Mouse (Mus musculus): ENCODE data around the gene Rab34. TPM values are rescaled to one million over a fixed set of nuclear protein-coding genes. Genes with fewer than 3 reads are reported as not detected.

The Rab34 gene
- polyA plus RNA-seq (2015; fragmentation: Nextera tagmentation; extraction: Ambion mirVana) = 15.2 and 16.3 TPM in 2 replicates

- ATAC-seq (ENCODE audit: insufficient read depth) = peak; percentile 27
- Histone ChIP-seq H3K4me2 (peak within 1 kb of the TSS; percentile 65), H3K4me1 (replicated peaks) (peaks cover 32% of the 10 kb centered on the region), H3K27ac (replicated peaks) (peak within 1 kb of the TSS; percentile 73), H3K27me3 (peaks cover 73% of the 10 kb centered on the region), H3K9ac (peak within 1 kb of the TSS; percentile 49; the same call in 1 of the 2 replicates), H3K36me3 (replicated peaks) (no peaks in the 10 kb centered on the region), H3K4me3 (replicated peaks) (peak within 1 kb of the TSS; percentile 56), H3K9me3 (replicated peaks) (no peaks in the 10 kb centered on the region)
- under 1% methylated on average over 77 of the region's 80 CpGs for WGBS (ENCODE audit: insufficient replicate concordance)
Observed at GRCm38 (mm10) chr11:78188331-78189233, at the start of gene Rab34. TSS of gene Rab34 (plus strand) at chr11:78188430.

- no peak overlapping the region for H3K9ac ChIP-seq
- no peak overlapping the region for H3K4me2 ChIP-seq
- ATAC-seq (ENCODE audit: insufficient read depth) = no peak
- H3K27me3 ChIP-seq = no peaks in the 10 kb centered on the region
- peaks cover 46% of the 10 kb centered on the region for H3K4me1 ChIP-seq (replicated peaks)
- H3K9me3 ChIP-seq (replicated peaks) = no peaks in the 10 kb centered on the region
- H3K4me3 ChIP-seq (replicated peaks) = no peak overlapping the region
- 27% methylated on average over 5 of the region's 5 CpGs for WGBS (ENCODE audit: insufficient replicate concordance)
- H3K36me3 ChIP-seq (replicated peaks) = peaks cover 15% of the 10 kb centered on the region; the same call in 1 of the 2 replicates
- H3K27ac ChIP-seq (replicated peaks) = 0 out of 2 replicates have a peak overlapping the region, but pooled peaks have one; percentile 39
Observed at GRCm38 (mm10) chr11:78140665-78141064, 47.6 kb upstream of the Rab34 start.

DNA sequence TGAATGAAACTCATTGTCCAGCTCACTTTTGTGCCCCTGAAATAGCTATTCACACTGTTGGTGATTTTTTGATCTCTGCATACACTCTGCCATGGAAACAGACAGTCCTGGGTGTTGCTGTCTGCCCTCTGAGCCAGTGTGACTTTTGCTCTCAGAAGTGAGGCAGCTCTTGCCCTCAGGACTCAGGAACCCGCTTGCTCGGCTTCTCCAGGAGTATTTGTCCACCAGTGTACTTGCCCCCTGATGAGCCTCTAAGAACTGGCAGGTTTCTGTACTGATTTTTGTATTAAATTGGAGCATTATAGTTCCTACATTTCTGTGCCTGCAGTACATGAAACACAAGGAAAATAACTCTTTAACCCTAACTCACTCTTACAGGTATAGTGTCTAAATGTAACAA, 44.7 kb upstream of the Rab34 start:
- H3K4me3 ChIP-seq (replicated peaks) = no peak overlapping the region
- no peak overlapping the region for H3K9ac ChIP-seq
- peaks cover 25% of the 10 kb centered on the region for H3K4me1 ChIP-seq (replicated peaks)
- H3K9me3 ChIP-seq (replicated peaks) = no peaks in the 10 kb centered on the region
- no peaks in the 10 kb centered on the region for H3K27me3 ChIP-seq
- H3K4me2 ChIP-seq = no peak overlapping the region
- no peak overlapping the region for H3K27ac ChIP-seq (replicated peaks)
- peaks cover 23% of the 10 kb centered on the region; the same call in 1 of the 2 replicates for H3K36me3 ChIP-seq (replicated peaks)
- no peak for ATAC-seq (ENCODE audit: insufficient read depth)
- WGBS (ENCODE audit: insufficient replicate concordance) = 86% methylated on average over 2 of the region's 2 CpGs

DNA sequence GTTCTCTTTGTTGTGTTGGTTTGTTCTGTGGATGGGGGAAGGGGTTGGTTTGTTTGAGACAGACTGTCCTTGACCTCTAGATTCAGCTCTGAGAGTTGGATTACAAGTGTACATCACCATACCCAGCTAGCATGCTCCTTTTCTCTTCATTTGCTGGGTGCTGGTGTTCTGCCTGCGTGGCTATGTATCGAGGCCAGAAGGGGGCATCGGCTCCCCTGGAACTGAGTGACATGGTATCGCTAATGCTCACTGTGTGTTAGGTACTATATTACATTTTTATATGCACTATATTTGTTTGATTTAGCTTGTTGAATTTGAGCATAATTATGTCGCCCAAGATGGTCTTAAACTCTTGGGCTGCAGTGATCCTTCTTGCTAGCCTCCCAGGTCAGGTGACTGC, 42.1 kb upstream of the Rab34 start:
- 79% methylated on average over 5 of the region's 5 CpGs for WGBS (ENCODE audit: insufficient replicate concordance)
- Histone ChIP-seq H3K4me3 (replicated peaks) (no peak overlapping the region), H3K4me2 (no peak overlapping the region), H3K9me3 (replicated peaks) (no peaks in the 10 kb centered on the region), H3K4me1 (replicated peaks) (peaks cover 9% of the 10 kb centered on the region), H3K27ac (replicated peaks) (no peak overlapping the region), H3K9ac (no peak overlapping the region), H3K36me3 (replicated peaks) (peaks cover 41% of the 10 kb centered on the region), H3K27me3 (no peaks in the 10 kb centered on the region)
- ATAC-seq (ENCODE audit: insufficient read depth) = no peak

GRCm38 (mm10) chr11:78146707-78147543, 41.3 kb upstream of the Rab34 start:
- no peak for ATAC-seq (ENCODE audit: insufficient read depth)
- Histone ChIP-seq H3K27ac (replicated peaks) (no peak overlapping the region), H3K9ac (no peak overlapping the region), H3K4me2 (no peak overlapping the region), H3K27me3 (no peaks in the 10 kb centered on the region), H3K4me3 (replicated peaks) (no peak overlapping the region), H3K9me3 (replicated peaks) (no peaks in the 10 kb centered on the region), H3K36me3 (replicated peaks) (peaks cover 41% of the 10 kb centered on the region), H3K4me1 (replicated peaks) (0 out of 2 replicates have a peak, but pooled peaks cover 1% of the 10 kb centered on the region)
- 77% methylated on average over 6 of the region's 6 CpGs for WGBS (ENCODE audit: insufficient replicate concordance)

DNA sequence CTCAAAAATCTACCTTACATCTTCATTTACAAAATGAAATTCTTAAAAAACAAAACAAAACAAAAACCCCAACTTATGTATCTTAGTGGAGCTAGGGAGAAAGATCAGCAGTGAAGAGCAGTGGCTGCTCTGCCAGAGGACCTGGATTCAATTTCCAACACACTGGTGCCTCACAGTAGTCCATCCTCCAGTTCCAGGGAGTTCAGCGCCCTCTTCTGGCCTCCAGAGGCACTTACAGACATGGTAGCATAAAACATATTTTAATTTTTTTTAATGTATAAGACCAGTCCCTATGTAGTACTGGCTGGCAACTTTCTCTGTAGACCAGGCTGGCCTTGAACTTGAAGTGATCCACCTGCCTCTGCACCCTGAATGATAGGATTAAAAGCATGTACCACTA, 37.1 kb upstream of the Rab34 start:
- no peak overlapping the region for H3K4me3 ChIP-seq (replicated peaks)
- no peaks in the 10 kb centered on the region for H3K4me1 ChIP-seq (replicated peaks)
- H3K27ac ChIP-seq (replicated peaks) = no peak overlapping the region
- H3K36me3 ChIP-seq (replicated peaks) = peaks cover 55% of the 10 kb centered on the region
- H3K4me2 ChIP-seq = no peak overlapping the region
- 0 out of 2 replicates have a peak, but pooled peaks have one; percentile 34 for ATAC-seq (ENCODE audit: insufficient read depth)
- H3K9me3 ChIP-seq (replicated peaks) = no peaks in the 10 kb centered on the region
- H3K27me3 ChIP-seq = no peaks in the 10 kb centered on the region
- 22% methylated on average over 1 of the region's 1 CpGs for WGBS (ENCODE audit: insufficient replicate concordance)
- H3K9ac ChIP-seq = no peak overlapping the region

DNA sequence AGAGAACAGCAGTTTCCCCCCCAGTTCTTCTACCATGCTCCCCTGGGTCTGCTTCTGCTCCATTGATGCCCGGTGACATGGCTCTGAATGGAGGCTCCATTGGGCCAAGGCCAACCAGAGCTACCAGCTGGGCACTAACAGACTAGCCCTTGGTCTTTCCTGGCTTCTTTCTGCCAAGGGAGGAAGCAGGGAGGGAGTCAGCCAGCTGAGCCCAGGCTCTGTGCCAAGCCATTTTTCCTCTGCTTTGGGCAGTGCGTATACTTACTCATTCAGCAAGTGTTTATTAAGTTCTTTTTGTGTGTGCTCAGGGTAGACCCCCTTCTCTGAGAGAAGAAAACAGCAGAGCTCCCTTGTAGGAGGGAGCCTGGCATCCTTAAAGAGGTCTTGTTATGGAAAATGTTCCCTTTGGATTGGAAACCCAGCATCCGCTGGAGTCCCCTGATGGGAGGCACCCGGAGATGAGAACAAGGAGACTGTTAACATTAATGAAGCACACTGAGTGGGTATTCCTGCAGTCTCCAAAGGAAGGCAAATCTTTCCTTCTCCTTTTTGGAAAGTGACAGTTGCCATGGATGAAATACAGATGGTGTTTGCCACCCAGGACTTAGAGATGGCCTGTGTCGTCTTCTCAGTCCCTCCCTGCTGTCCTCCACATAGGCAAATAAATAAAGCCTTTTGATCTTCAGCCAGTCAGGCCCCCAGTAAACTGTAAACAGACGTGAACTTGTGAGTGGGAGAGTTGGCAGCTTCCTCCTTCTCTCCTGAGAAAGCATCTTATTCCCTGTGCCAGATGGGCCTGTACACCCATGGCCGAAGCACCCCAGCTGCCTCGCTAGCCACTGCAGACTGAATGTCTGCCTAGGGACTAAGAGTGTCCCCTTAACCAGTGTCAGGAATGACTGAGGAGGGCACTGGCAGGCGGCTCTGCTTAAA, 35.7 kb upstream of the Rab34 start:
- Histone ChIP-seq H3K4me2 (no peak overlapping the region), H3K4me1 (replicated peaks) (no peaks in the 10 kb centered on the region), H3K9me3 (replicated peaks) (no peaks in the 10 kb centered on the region), H3K27me3 (no peaks in the 10 kb centered on the region), H3K4me3 (replicated peaks) (no peak overlapping the region), H3K36me3 (replicated peaks) (peaks cover 64% of the 10 kb centered on the region), H3K9ac (no peak overlapping the region), H3K27ac (replicated peaks) (no peak overlapping the region)
- no peak for ATAC-seq (ENCODE audit: insufficient read depth)
- 78% methylated on average over 9 of the region's 9 CpGs for WGBS (ENCODE audit: insufficient replicate concordance)

GRCm38 (mm10) chr11:78153778-78154177, 34.5 kb upstream of the Rab34 start:
- no peak overlapping the region for H3K27ac ChIP-seq (replicated peaks)
- H3K4me3 ChIP-seq (replicated peaks) = no peak overlapping the region
- H3K9me3 ChIP-seq (replicated peaks) = no peaks in the 10 kb centered on the region
- peaks cover 76% of the 10 kb centered on the region for H3K36me3 ChIP-seq (replicated peaks)
- no peaks in the 10 kb centered on the region for H3K27me3 ChIP-seq
- no peak overlapping the region for H3K9ac ChIP-seq
- WGBS (ENCODE audit: insufficient replicate concordance) = 83% methylated on average over 13 of the region's 13 CpGs
- no peak overlapping the region for H3K4me2 ChIP-seq
- ATAC-seq (ENCODE audit: insufficient read depth) = no peak
- peaks cover 5% of the 10 kb centered on the region for H3K4me1 ChIP-seq (replicated peaks)

DNA sequence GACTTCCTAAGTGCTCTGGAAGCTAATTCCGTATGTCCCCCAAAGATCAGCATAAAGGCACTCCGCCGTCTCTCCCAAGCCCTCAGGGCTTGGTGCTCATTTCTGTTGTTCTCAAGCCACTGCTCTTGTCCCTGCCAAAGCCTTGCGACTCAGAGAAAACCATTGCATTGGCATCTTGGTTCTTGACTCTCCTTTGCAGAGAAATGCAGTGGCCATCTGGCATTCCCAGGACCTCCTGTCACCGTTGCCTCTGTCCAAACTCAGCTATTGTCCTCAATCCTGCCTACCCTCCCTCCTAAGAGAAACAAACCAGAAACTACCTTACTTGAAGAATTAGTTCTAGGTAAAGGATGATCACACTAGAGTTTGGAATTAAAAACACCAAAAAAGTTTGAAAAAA, 32.6 kb upstream of the Rab34 start:
- Histone ChIP-seq H3K36me3 (replicated peaks) (peaks cover 80% of the 10 kb centered on the region), H3K27ac (replicated peaks) (no peak overlapping the region)

DNA sequence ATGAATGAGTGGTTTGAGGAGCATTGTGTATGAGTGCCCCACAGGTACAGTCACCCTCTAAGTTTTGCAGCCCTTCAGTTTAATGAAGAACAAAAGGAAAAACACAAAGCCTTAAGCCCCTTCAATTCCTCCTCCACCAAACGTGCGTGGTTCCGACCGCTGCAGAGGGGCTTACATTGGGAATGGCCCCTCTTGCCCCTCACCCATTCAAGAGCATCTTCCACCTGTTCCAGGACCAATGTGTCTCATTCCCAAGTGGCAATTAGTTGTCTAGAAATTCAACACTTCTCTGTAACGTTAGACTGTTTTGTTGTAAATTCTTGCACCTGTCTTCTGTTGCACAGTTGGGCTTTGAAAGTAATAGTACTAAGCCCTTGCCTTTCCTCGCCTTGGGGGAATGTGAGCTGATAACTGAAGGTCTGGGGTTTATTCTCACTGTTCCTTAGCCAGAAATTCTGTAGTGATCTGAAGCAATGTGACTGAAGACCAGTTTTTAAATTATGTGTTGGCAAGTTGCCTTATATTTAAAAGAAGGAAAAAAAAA, 32.0 kb upstream of the Rab34 start:
- WGBS (ENCODE audit: insufficient replicate concordance) = 83% methylated on average over 6 of the region's 6 CpGs
- Histone ChIP-seq H3K9me3 (replicated peaks) (no peaks in the 10 kb centered on the region), H3K4me2 (no peak overlapping the region), H3K36me3 (replicated peaks) (peaks cover 82% of the 10 kb centered on the region), H3K9ac (no peak overlapping the region), H3K27me3 (no peaks in the 10 kb centered on the region), H3K4me3 (replicated peaks) (no peak overlapping the region), H3K4me1 (replicated peaks) (peaks cover 28% of the 10 kb centered on the region), H3K27ac (replicated peaks) (no peak overlapping the region)
- no peak for ATAC-seq (ENCODE audit: insufficient read depth)

More for the DNA sequence above, 32.6 kb upstream of the Rab34 start:
- H3K9me3 ChIP-seq (replicated peaks) = no peaks in the 10 kb centered on the region
- H3K9ac ChIP-seq = no peak overlapping the region
- 85% methylated on average over 5 of the region's 5 CpGs for WGBS (ENCODE audit: insufficient replicate concordance)
- peaks cover 22% of the 10 kb centered on the region for H3K4me1 ChIP-seq (replicated peaks)
- no peaks in the 10 kb centered on the region for H3K27me3 ChIP-seq
- no peak for ATAC-seq (ENCODE audit: insufficient read depth)
- H3K4me3 ChIP-seq (replicated peaks) = no peak overlapping the region
- no peak overlapping the region for H3K4me2 ChIP-seq
